Mouse (Mus musculus): ENCODE measurements around the gene Fut2.
"Not testable (repeated sequence)": the region's sequence is repeated elsewhere in the genome, so short reads cannot be mapped to it uniquely, and the experiment has no call there.

DNA sequence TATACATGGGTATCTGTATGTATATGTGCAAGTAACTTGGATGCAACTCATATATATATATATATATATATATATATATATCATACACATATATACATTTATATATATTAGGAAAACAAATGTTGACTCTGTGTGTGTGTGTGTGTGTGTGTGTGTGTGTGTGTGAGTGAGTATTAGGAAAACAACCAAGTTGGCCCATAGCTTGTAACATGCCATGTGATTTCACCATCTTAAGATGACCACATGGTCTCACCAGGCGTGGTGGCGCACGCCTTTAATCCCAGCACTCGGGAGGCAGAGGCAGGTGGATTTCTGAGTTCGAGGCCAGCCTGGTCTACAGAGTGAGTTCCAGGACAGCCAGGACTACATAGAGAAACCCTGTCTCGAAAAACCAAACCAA lies 4.5 kb downstream of the Fut2 start:
- not testable (repeated sequence) for TF ChIP-seq CTCF (IDR thresholded peaks at IDR 0.05; ENCODE audit: control insufficient read depth, insufficient read depth, low read length); POLR2A (IDR thresholded peaks at IDR 0.05; ENCODE audit: borderline replicate concordance, control insufficient read depth, low read depth, low read length)
